Mouse (Mus musculus) midbrain, embryonic 13.5 days (tissue): ENCODE results near the gene Ino80b. TPM values are rescaled to one million over a fixed set of nuclear protein-coding genes. Genes with fewer than 3 reads are reported as not detected.
A peak's percentile ranks its signal among the peaks of the same experiment; 100 is the strongest.

Experiments
- ATAC-seq: fragments of 200-750 bp; cut with Nextera tagmentation; 2 replicates; pipeline ENCODE4 v1.8.0; 2017; ENCODE audit warnings: mild to moderate bottlenecking, moderate TSS enrichment, moderate library complexity
- H3K27ac ChIP-seq: fragments of 300-500 bp; sonication (generic); 2 replicates; pipeline ENCODE4 v1.5.1; 2015; ENCODE audit warnings: inconsistent platforms, mild to moderate bottlenecking, moderate library complexity
- H3K27me3 ChIP-seq: fragments of 300-500 bp; sonication (generic); 2 replicates; pipeline ENCODE4 v1.6.1; 2015; ENCODE audit warnings: mild to moderate bottlenecking, inconsistent platforms
- H3K36me3 ChIP-seq: fragments of 300-500 bp; sonication (generic); 2 replicates; pipeline ENCODE4 v1.6.1; 2015; ENCODE audit warnings: mild to moderate bottlenecking, inconsistent platforms
- H3K4me1 ChIP-seq: fragments of 300-500 bp; sonication (generic); replicated peaks from 2 replicates; pipeline ENCODE4 v1.6.1; 2015; ENCODE audit warnings: inconsistent platforms
- H3K4me2 ChIP-seq: fragments of 300-500 bp; sonication (generic); replicated peaks from 2 replicates; pipeline ENCODE4 v1.6.1; 2015; ENCODE audit warnings: moderate library complexity, mild to moderate bottlenecking, inconsistent platforms
- H3K4me3 ChIP-seq: fragments of 300-500 bp; sonication (generic); replicated peaks from 2 replicates; pipeline ENCODE4 v1.5.1; 2015; ENCODE audit warnings: mild to moderate bottlenecking, inconsistent platforms
- H3K9ac ChIP-seq: fragments of 300-500 bp; sonication (generic); replicated peaks from 2 replicates; pipeline ENCODE4 v1.6.1; 2015; ENCODE audit warnings: mild to moderate bottlenecking, inconsistent platforms
- H3K9me3 ChIP-seq: fragments of 300-500 bp; sonication (generic); 2 replicates; pipeline ENCODE4 v1.6.1; 2016; ENCODE audit warnings: mild to moderate bottlenecking, inconsistent platforms
- WGBS: fragments of 180-500 bp; shearing (Covaris S2); methylation state at CpG from one replicate; pipeline ENCODE4 v1.1.7; 2015; 5-methylcytosine and 5-hydroxymethylcytosine counted together
- polyA plus RNA-seq: library from polyadenylated mRNA; unstranded; fragments of >200 nt; fragmentation: Nextera tagmentation; extraction: Ambion mirVana; gene quantifications from 2 replicates; pipeline ENCODE4 v1.2.1, GENCODE M21; 2015

Ino80b gene
- polyA plus RNA-seq, 1 experiment from 2014 or later: 14.9 TPM

- H3K9me3 ChIP-seq: no peaks in the 10 kb centered on the region
- H3K36me3 ChIP-seq: no peaks in the 10 kb centered on the region
- no peak overlapping the region for H3K9ac ChIP-seq
- H3K4me3 ChIP-seq: no peak overlapping the region
- no peak overlapping the region for H3K27ac ChIP-seq
- WGBS: 54% methylated on average over 6 of the region's 6 CpGs
- peaks cover 50% of the 10 kb centered on the region for H3K27me3 ChIP-seq
- no peak overlapping the region for H3K4me2 ChIP-seq
- no peak for ATAC-seq
- peaks cover 3% of the 10 kb centered on the region for H3K4me1 ChIP-seq
Measured at GRCm38 (mm10) chr6:83092416-83093127, 32.7 kb downstream of the Ino80b start.

GRCm38 (mm10) chr6:83087926-83088260 lies 37.3 kb downstream of the Ino80b start:
- 3% methylated on average over 9 of the region's 9 CpGs for WGBS
- Histone ChIP-seq H3K9me3 (no peaks in the 10 kb centered on the region), H3K9ac (no peak overlapping the region), H3K4me1 (peaks cover 11% of the 10 kb centered on the region), H3K27me3 (peaks cover 94% of the 10 kb centered on the region), H3K4me2 (peak overlapping the region; percentile 27), H3K27ac (no peak overlapping the region), H3K36me3 (no peaks in the 10 kb centered on the region), H3K4me3 (peak overlapping the region; percentile 16; the same call in 1 of the 2 replicates)
- no peak for ATAC-seq

GRCm38 (mm10) chr6:83087205-83087925 lies 37.9 kb downstream of the Ino80b start:
- H3K27ac ChIP-seq: no peak overlapping the region
- peaks cover 11% of the 10 kb centered on the region for H3K4me1 ChIP-seq
- H3K9ac ChIP-seq: no peak overlapping the region
- H3K4me3 ChIP-seq: peak overlapping the region; percentile 16
- H3K36me3 ChIP-seq: peaks cover under 1% of the 10 kb centered on the region; the same call in 1 of the 2 replicates
- under 1% methylated on average over 47 of the region's 47 CpGs for WGBS
- H3K9me3 ChIP-seq: no peaks in the 10 kb centered on the region
- peak overlapping the region; percentile 27 for H3K4me2 ChIP-seq
- ATAC-seq: no peak
- peaks cover 94% of the 10 kb centered on the region for H3K27me3 ChIP-seq

GRCm38 (mm10) chr6:83086121-83087035 lies 38.9 kb downstream of the Ino80b start, which contains the start of gene Lbx2:
Lbx2 (plus strand) TSS chr6:83086367.
- H3K4me2 ChIP-seq: no peak within 1 kb of the TSS
- peaks cover 94% of the 10 kb centered on the region for H3K27me3 ChIP-seq
- ATAC-seq: no peak
- H3K4me1 ChIP-seq: peaks cover 11% of the 10 kb centered on the region
- H3K27ac ChIP-seq: no peak within 1 kb of the TSS
- WGBS: 3% methylated on average over 42 of the region's 42 CpGs
- H3K9ac ChIP-seq: no peak within 1 kb of the TSS
- peak within 1 kb of the TSS; percentile 16; the same call in 1 of the 2 replicates for H3K4me3 ChIP-seq
- H3K36me3 ChIP-seq: peaks cover 9% of the 10 kb centered on the region
- H3K9me3 ChIP-seq: no peaks in the 10 kb centered on the region

DNA sequence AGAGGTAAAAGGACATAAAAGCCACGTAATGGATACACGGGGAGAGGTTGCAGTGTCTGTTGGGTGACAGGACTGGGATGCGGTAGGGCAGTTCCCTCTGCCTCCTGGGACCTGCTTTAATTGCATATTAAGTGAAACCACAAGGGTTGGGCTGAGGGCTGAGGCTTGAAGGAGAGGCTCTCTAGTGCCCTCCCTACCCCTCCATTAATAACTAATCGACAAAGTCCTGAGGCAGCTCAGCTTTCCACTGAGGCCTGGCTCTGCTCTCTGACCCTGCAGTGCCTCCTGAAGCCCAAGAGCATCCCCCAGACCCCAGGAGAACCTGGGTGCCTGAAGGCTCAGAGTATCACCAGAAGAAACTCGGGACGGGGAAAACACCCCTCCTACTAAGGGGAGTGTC lies 40.8 kb downstream of the Ino80b start:
- Histone ChIP-seq H3K4me2 (no peak overlapping the region), H3K36me3 (peaks cover 23% of the 10 kb centered on the region), H3K4me1 (peaks cover 20% of the 10 kb centered on the region), H3K4me3 (no peak overlapping the region), H3K27me3 (peaks cover 77% of the 10 kb centered on the region), H3K9ac (no peak overlapping the region), H3K9me3 (no peaks in the 10 kb centered on the region), H3K27ac (no peak overlapping the region)
- ATAC-seq: no peak; the same call in 1 of the 2 replicates
- 2% methylated on average over 6 of the region's 6 CpGs for WGBS

- Histone ChIP-seq H3K9ac (no peak overlapping the region), H3K27me3 (peaks cover 68% of the 10 kb centered on the region), H3K27ac (no peak overlapping the region), H3K4me3 (no peak overlapping the region), H3K36me3 (peaks cover 23% of the 10 kb centered on the region), H3K4me1 (peaks cover 28% of the 10 kb centered on the region), H3K4me2 (no peak overlapping the region), H3K9me3 (no peaks in the 10 kb centered on the region)
- WGBS: 5% methylated on average over 5 of the region's 5 CpGs
- no peak for ATAC-seq
Measured at GRCm38 (mm10) chr6:83083497-83083896, 41.7 kb downstream of the Ino80b start.

- 96% methylated on average over 5 of the region's 5 CpGs for WGBS
- H3K4me2 ChIP-seq: no peak overlapping the region
Measured at GRCm38 (mm10) chr6:83080210-83080609, 45.0 kb downstream of the Ino80b start.

GRCm38 (mm10) chr6:83078324-83078858 lies 46.8 kb downstream of the Ino80b start:
- H3K4me3 ChIP-seq: peak overlapping the region; percentile 72
- peak overlapping the region; percentile 82 for H3K4me2 ChIP-seq
- H3K9ac ChIP-seq: peak overlapping the region; percentile 77
- peaks cover 23% of the 10 kb centered on the region for H3K36me3 ChIP-seq
- H3K9me3 ChIP-seq: no peaks in the 10 kb centered on the region
- H3K27me3 ChIP-seq: peaks cover 54% of the 10 kb centered on the region
- peak overlapping the region; percentile 91 for H3K27ac ChIP-seq
- under 1% methylated on average over 46 of the region's 46 CpGs for WGBS
- peak; percentile 92 for ATAC-seq
- H3K4me1 ChIP-seq: peaks cover 25% of the 10 kb centered on the region

More at GRCm38 (mm10) chr6:83080210-83080609, 45.0 kb downstream of the Ino80b start:
- no peak overlapping the region for H3K4me3 ChIP-seq
- peaks cover 23% of the 10 kb centered on the region for H3K36me3 ChIP-seq
- no peak overlapping the region for H3K27ac ChIP-seq
- peaks cover 25% of the 10 kb centered on the region for H3K4me1 ChIP-seq
- no peak overlapping the region for H3K9ac ChIP-seq
- no peaks in the 10 kb centered on the region for H3K9me3 ChIP-seq
- peaks cover 54% of the 10 kb centered on the region for H3K27me3 ChIP-seq
- ATAC-seq: no peak

DNA sequence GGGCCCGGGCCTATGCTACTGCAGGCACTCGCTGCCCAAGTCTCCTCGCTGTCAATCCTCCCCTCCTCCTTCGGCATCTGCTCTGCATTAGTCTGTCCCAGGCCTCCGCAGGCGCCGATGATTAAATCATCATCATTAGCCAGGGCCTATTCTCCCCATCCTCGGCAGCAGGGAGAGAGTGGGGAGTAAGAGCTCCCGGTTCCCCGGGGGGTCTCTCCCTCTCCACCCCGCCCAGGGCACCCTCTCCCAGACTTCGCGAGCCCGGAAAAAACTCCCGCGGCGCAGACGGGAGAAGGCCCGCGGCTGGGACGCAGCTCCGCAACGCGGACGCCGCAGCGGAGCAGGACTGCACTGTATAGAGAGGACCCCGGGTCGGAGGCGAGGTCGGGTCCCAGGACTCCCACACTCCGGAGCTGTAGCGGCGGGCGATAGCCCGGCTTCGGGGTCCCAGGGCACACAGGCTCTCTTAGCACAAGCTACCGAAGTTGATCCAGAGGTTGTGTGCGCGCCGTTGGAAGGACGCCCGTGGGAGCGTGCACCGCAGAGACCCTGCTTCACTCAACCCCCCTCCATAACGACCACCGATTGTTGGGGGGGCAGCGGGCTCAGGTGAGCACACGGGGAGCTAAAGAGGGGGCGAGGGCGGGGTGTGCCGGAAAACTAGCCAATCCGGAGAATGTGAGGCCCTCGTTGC lies 47.5 kb downstream of the Ino80b start, which contains the start of gene Pcgf1:
Gene Pcgf1, plus strand, starts transcription at position 240 of the 694 bp plus-strand sequence.
- Histone ChIP-seq H3K27me3 (peaks cover 54% of the 10 kb centered on the region), H3K4me2 (peak within 1 kb of the TSS; percentile 88), H3K9ac (peak within 1 kb of the TSS; percentile 77), H3K36me3 (peaks cover 23% of the 10 kb centered on the region), H3K9me3 (no peaks in the 10 kb centered on the region), H3K4me1 (peaks cover 25% of the 10 kb centered on the region), H3K27ac (peak within 1 kb of the TSS; percentile 91), H3K4me3 (peak within 1 kb of the TSS; percentile 72)
- under 1% methylated on average over 54 of the region's 54 CpGs for WGBS
- ATAC-seq: peak; percentile 87

DNA sequence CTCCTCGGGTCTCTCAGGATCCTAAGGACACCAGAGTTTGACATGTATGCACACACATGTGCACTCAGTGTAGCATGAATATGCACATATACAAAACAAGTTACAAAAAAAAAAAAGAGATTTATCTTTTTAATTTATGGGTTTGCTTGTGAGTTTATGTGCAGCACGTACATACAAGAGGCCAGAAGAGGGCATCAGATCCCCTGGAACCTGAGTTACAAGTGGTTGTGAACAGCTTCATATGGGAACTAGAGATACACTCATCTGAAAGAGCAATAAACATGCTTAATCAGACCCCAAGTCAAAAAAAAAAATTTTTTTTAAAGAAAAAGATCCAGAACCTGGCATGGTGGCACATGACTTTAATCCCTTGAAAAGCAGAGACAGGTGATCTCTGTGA lies 50.3 kb downstream of the Ino80b start:
- no peak for ATAC-seq
- Histone ChIP-seq H3K36me3 (0 out of 2 replicates have a peak, but pooled peaks cover under 1% of the 10 kb centered on the region), H3K9ac (no peak overlapping the region), H3K9me3 (no peaks in the 10 kb centered on the region), H3K27ac (no peak overlapping the region), H3K4me3 (no peak overlapping the region), H3K4me1 (peaks cover 33% of the 10 kb centered on the region), H3K27me3 (peaks cover 72% of the 10 kb centered on the region), H3K4me2 (no peak overlapping the region)
- 12% methylated on average over 2 of the region's 2 CpGs for WGBS
